Mouse (Mus musculus) megakaryocyte-erythroid progenitor cell, adult 5-6 weeks (primary cell): ENCODE results near the gene Pde4d. TPM values are rescaled to one million over a fixed set of nuclear protein-coding genes. Genes with fewer than 3 reads are reported as not detected.
A peak's percentile ranks its signal among the peaks of the same experiment; 100 is the strongest.

Experiments used
- ATAC-seq: replicated peaks from 2 replicates; pipeline ENCODE4 v1.8.0; 2016; ENCODE audit warnings: mild to moderate bottlenecking, inconsistent platforms; ENCODE audit not compliant: severe bottlenecking, poor library complexity, low FRiP score, low TSS enrichment
- total RNA-seq, 2 experiments: library from RNA; stranded (forward) in 1 of 2; stranded (reverse) in 1 of 2; fragments of 200-1000, 215-1000 nt in 1 of 2; fragments of >200 nt in 1 of 2; fragmentation: Nextera tagmentation in 1 of 2; gene quantifications; 2 replicates each; pipeline ENCODE4 v1.2.3; 2014 to 2017

Gene Pde4d
- total RNA-seq, 2 experiments from 2014 or later, result 52.9 to 108 TPM

DNA sequence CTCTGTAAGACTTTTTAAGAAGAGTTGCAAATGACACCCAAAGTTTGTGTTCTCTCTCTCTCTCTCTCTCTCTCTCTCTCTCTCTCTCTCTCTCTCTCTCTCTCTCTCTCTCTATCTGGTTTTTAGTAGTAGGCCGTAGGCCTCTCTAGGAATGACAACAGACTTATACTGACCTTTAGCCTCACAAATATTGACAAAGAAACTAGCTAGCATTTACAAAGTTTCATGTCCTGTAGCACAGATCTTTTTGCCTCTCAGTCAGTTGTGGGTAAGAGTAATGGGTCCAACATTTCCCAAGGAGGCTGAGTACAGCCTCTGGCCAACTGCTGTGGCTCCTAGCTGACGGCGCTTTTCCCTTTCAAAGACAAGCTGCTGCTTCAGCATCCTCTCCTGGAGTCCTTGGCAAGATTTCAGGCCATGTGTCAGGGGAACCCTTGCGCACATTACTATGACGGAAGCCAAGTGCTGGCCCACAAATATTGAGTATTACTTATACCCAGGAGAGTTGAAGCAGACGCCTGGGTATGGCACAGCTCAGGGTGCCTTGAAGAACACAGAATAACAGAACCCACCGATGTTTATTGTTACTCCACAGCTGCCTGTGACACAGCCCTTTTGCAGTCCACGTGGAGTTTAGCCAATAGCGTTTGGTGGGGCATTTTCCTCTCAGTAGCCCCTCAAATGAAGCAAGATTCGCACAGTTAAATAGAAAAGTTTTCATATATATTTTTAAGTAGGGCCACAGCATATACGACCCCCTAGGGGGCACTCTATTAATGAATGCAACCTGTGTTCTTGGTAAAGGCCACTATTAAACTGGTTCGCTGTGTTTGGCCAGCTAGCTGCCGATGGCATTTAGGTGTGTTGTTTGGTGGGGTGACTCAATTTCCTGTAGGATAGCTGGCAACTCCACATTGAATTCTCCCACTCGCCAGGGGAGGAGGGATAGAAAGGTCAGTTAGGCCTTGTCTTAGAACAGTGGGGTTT lies 1450.0 kb downstream of the Pde4d start:
- ATAC-seq, result no peak

DNA sequence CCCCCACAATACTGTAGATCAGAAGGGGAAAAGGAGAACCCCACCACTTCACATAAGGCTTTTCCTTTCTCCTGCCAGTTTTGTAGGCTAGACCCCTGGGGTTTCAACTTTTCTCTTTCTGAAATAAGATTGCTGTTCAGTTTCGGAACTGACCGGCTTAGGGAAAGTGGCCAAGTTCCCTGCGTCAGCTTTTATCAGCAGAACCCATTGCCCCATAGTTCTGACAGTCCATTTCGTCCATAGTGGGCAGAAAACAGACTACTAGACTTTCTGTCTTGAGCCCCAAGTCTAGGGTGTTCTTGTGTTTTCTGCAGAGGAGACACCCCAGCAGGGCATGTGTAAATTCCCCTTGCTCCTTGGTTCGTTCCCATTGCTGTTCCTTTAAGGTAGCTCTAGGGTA lies 1452.1 kb downstream of the Pde4d start:
- ATAC-seq, result no peak

DNA sequence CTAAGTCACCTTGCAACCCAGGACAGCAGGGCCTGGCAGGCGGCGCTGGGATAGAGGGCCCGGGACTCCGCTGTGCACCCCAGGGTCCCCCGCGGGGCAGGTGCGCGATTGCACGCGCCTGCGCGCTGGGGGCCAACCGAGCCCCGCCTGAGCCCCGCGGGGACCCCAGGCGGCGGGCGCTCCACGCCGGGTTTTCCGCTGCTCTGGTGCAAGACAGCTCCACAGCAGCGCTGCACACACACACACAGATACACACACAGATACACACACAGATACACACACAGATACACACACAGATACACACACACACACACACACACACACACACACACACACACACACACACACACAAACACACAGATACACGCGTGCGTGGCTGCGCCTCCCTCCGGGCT lies 1452.7 kb downstream of the Pde4d start:
- ATAC-seq, result peak; percentile 24; the same call in 1 of the 2 replicates

DNA sequence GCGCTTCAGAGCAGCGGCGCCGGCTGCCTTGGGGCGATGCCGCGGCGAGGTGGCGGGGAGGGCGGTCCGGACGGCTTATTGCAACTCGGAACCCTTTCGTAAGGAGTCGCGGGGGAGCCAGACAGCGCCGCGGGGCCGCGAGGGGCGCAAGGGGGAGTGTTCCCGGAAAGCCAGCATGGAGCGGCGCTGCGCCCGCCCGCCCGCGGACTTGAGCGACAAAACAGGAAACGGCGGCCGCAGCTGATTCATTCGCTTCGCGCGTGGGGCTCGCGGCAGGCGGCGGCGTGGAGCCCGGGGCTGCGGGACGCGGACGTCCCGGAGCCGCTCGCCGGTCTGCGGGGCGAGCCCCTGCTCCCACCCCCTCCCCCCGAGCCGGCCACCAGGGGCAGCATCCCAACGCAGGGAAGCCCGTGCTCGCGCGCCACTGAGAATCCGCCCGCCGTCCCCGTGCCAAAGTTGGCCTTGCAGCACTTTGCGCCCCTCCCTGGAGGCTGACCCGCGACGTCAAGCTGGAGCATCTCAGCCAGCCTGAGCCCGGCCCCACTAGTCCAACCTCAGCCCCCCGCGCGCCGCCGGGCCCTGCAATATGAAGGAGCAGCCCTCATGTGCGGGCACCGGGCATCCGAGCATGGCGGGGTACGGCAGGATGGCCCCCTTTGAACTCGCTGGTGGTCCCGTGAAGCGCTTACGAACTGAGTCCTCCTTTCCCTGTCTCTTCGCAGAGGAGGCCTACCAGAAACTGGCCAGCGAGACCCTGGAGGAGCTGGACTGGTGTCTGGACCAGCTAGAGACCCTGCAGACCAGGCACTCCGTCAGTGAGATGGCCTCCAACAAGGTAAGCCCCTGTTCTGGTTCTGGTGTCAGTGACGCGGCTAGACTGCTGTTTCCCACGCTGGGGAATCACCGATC lies 1453.4 kb downstream of the Pde4d start:
- peak; percentile 38 for ATAC-seq

DNA sequence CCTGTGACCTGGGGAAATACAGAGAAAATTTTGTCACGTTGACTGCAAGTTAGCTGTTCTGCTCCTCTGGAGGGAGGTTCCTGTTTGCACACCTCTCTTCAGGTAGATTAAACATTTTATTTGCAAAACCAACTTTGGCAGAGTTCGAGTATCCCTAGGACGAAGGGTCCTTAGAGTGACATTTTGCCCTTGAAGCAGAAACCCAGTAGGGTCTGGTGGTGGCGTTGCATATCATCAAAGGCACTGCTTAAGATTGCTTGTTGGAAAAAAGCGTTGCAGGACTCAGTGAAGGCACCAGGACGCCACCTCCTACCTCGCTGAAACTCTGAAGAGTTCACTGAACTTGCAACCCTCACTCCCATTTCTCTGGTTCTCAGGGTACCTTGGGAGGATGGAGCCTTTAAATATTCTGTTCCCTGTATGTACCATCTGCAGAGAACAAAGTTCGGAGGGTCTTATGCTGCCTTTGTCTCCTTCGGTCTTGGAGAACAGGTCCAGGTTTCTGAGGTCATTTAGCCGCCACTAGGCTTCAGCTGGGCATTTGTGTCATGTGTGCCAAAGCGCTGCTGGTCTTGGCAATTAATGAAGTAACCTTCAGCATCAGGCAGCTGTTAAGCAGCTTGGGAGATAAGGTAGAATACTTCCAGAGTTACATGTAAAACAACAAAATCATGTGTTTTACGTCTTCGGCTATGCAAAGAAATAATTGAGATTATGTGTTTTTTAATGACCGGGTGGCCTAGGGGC lies 1454.2 kb downstream of the Pde4d start:
- 0 out of 2 replicates have a peak, but pooled peaks have one; percentile 16 for ATAC-seq

DNA sequence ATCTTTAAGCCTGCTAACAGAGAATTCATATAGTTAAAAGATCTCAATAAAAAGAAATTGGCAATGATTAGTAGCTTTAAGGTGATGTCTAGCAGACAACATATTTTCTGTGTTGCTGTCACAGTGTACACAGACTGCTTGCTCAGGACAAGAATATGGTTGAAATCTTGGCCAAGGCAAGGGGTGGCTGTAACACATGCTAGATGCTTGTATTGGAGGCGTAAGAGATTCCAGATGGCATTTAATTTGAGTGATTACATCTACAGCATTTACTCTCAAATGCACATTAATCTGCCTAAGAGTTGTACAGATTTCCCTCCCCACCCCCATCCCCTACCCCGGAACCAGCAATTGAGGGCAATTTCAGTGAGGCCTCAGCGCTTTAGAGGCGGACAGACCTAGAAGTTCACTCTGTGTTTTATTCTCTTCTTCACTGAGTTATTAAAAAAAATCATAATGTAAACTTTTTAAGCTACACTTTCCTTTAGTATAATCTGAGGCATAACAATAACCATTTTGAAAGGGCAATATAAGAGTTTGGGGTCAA lies 1456.7 kb downstream of the Pde4d start:
- no peak for ATAC-seq

DNA sequence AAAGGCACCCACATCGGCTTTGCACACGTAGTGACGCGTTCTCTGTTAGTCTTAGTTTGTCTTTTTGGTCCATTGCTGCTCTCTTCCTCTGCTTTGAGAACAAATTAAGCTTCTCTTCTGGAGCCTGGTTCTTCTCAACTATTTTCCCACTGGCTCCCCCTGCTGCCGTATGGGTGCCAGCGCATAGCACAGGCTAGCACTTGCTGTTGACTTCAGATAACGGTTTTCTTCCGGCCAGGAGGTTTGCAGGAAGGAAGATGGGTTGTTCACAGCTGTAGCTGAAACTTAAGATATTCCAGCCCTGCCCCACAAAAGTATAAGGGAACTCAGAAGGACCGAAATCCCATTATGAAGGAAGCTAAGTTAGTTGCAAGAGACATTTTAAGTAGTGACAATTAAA lies 1457.9 kb downstream of the Pde4d start:
- peak; percentile 85 for ATAC-seq

DNA sequence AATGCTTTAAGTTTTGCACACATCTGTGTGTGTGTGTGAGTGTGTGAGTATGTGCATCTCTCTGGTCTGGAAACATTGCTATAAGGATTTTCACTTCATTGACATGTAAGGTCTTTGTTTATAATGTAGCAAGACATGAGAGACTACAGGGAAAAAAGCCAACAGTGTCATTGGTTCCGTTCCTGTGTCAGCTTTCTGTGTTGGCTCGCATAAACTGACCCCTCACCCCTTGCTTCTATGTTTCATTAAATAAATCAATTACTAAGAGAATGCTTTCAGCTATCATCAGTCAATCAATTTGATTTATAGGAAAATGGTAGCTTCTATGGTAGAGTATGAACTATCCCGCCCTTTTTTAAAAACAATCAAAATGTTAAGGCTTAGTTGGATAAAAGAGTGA lies 1458.6 kb downstream of the Pde4d start:
- no peak for ATAC-seq

DNA sequence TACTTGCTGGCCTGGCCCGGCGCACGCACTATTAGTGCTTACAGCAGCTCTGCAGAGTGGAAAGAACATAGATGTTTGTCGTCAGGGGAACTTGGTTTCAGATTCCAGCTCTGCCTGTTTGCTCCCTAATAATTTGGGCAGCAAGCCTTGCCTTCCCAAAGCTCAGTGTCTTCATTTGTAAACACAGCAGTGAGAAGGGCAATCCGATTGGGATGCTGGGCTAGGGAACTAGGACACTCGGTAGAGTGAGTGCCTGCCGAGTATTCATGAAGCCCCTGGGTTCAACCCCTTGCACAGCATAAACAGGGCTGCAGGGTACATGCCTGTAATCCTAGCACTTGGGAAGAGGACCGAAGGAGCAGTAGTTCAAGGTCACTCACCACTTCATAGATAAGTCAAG lies 1459.4 kb downstream of the Pde4d start:
- ATAC-seq, result no peak

DNA sequence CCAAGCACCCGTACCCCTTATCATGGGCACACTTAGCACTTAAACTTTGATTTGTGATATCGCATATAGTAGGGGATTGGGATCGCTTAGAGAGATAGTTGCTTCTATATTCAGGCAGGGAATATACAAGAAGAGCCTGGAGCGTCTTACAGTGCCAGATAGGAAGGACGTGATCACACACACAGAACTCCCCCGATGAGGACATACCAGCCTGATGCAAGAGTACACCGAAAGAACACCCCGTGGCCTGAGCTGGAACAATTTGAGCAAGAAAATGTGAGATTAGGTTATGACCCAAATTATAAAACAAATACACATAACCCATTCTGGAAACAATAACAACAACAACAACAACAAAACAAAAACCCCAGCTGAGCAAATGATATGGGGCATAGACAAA lies 1461.2 kb downstream of the Pde4d start:
- ATAC-seq, result no peak

DNA sequence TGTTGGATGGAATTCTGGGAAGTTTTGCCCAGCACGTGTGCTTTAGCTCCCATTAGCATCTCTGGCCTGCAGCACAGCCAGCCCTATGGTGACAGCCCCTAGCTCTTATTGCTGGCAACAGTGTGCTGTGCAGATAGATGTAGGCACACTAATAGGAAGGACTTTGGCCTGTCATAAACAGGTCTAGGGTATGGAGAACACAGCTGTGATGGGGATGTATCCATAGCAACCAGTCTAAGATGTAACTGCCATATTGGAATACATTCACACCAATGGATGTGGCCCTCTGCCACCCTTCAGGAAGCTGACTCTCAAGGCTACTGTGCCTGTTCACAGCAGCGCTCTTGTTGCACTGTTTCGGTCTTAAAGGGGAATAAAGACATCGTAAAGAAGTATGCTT lies 1462.9 kb downstream of the Pde4d start:
- no peak for ATAC-seq

DNA sequence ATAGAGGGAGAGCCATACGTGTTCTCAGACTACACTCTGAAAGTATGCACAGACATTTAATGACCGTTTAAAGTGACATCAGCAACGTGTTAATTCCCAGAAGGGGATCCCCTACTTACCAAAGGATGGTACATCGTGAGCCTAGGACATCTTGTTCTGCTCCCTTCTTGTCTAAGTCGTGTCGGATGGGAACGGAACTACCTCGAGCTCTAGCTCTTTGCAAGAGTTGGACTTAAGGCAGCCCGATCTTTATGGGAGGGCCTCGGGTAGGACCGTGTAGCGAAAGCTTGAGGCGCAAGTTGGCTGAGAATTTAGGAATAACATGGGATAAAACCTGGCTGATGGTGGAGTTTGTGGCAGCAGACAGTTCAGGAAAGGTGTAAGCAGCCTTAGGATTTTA lies 1464.5 kb downstream of the Pde4d start:
- no peak for ATAC-seq

DNA sequence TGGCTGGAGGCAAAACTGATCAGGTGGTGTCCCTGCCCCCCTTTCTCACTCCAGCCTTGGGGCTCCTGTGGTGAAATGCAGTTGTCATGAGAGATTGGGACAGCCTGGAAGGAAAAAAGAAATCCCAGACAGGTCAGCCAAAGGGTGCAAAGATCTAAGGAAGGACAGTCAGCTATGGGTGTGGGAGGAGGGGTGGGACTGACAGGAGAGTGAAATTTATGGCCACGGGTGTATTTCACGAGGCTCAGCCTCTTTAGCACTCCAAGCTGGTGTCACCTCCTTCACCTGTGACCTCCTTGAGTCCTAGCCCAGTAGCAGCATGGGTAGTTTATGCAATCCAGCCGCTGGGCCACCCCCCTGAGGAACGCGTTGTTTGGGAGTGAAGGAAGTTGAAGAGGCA lies 1465.1 kb downstream of the Pde4d start:
- ATAC-seq, result no peak

DNA sequence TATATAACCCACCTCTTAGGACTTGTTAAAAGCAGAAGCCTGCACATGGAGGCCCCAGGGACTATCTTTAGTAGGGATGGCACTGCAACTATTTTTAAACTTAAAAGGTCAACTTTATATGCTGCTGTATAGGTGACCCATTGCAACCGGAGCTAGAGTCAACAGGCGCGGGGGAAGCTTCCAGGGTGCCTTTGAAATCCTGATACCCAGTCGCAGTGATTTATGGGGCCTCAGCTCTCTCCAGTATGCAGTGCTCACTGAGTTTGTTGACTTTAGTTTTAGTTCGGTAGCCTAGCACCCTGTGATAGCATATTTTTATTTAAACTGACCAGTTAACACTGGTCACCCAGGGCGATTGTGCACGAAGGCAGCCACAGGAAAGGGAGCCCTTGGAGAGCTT lies 1465.8 kb downstream of the Pde4d start:
- no peak for ATAC-seq

DNA sequence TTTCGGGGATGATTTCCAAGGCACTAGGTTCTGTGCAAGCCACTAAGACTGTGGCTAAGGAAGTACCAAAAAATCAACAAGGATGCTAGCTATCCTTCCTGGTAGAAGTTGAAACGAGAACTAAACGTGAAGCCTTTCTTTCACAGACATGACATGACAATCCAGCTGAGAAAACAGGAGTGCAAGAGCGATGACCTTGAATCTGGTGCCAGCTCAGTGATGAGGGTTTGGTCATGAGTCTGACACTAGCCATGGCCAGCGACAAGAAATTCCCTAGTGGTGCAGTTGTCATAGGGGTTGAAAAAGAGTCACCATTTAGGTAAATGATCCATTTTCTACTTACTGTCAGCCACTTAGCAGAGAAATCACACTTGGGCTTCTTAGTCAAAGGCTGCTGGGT lies 1466.2 kb downstream of the Pde4d start:
- no peak for ATAC-seq

DNA sequence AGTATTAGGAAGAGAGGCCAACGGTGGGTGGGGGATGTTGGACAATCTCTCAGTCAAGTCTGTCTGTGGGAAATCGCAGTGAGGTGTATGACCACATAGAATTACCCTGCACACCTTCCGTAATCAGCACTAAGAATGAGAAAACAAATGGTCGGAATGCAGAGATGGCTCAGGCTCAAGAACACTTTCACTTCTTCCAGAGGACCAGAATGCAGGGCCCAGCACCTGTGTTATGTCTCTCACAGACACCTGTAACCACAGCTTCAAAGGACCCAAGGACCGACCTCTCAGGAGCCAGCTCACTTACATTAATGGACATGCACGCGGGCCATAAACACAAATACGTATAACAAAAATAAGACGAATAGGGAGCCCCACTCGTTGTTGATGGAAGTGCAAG lies 1467.8 kb downstream of the Pde4d start:
- no peak for ATAC-seq

DNA sequence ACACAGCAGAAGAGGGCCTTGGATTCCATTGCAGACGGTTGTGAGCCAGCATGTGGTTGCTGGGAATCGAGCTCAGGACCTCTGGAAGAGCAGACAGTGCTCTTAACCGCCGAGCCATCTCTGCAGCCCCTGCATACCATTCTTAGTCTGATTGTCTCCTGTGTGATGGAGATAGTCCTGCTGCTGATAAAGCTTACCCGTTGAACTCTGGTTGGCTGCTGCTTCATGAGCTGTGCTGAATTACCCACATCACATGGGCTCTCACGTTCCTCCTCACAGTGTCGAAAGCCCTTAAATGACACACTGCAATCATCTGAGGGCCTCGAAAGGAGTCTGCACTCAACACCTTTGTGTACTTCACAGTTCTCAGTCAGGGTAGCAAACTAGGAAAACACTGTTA lies 1468.9 kb downstream of the Pde4d start:
- no peak for ATAC-seq

DNA sequence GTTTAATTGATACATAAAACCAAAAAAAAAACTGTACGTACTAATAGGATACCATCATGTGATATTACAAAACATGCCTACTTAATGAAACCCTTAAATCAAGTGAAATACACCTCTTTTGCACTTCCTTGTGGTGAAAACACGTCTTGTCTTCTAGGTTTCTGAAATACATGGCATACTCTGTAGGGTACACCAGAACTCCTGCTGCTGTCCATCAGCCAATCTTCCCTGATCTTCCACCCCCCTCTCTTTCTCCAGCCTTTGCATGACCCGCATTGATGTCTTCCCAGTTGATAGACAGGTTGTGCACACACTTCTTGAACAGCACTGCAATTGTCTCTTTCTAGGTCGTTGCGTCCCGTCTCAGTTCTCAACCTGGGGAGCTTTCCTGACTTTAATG lies 1470.5 kb downstream of the Pde4d start:
- no peak for ATAC-seq

DNA sequence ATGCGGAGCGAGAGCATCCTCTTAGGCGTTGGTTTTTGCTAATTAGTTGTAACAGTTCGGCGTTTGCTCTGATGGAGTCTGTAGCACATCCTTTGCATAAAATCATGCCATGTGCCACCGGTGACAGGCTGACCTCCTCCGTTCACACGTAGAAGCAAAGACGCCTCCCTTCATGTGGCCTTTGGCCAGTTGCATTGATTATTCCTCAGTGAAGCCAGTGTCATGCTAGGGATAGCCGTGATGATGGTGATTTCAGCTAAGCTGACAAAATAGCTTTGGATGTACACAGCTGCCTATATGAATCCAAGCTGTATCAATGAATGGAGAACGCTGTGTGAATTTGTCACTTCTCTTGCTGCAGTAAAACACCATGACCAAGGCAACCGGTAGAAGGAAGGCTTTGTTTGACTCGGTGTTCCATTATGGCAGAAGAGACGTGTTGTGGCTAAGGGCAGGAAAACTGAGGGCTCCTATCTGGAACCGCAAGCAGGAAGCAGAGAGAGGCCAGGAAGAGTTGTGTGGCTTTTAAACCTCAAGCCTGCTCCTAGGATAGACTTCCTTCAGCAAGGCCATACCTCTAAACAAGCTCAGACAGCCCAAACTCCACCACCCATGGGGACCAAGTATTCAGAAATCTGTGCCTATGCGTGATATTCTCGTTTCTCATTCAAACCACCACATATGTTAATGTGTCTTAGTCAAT lies 1471.7 kb downstream of the Pde4d start:
- ATAC-seq, result peak; percentile 24; the same call in 1 of the 2 replicates
